Mouse (Mus musculus): ENCODE results near the gene Tbl1xr1.

Tbl1xr1 gene

DNA sequence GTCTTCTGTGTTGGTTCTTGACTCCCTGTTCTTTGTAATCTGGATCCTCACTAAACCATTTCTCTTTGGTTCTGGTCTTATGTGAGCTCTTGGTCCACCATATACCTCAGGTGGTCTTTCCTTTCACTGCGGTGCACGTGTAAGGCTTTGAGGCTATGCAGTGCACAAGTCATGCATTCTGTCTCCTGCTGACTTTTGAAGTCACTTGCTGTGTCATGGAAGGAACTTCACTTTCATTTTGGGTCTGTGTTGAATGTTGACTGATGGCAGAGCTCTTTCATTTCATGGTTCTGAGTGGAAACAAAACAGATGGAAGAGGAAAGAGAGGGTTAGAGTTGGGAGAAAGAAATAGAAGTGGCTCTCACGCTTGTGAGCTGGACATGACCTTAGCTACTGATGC, 13.4 kb downstream of the Tbl1xr1 start:
- peak; percentile 5 for DNase-seq (ENCODE audit: low read depth, low spot score)

DNA sequence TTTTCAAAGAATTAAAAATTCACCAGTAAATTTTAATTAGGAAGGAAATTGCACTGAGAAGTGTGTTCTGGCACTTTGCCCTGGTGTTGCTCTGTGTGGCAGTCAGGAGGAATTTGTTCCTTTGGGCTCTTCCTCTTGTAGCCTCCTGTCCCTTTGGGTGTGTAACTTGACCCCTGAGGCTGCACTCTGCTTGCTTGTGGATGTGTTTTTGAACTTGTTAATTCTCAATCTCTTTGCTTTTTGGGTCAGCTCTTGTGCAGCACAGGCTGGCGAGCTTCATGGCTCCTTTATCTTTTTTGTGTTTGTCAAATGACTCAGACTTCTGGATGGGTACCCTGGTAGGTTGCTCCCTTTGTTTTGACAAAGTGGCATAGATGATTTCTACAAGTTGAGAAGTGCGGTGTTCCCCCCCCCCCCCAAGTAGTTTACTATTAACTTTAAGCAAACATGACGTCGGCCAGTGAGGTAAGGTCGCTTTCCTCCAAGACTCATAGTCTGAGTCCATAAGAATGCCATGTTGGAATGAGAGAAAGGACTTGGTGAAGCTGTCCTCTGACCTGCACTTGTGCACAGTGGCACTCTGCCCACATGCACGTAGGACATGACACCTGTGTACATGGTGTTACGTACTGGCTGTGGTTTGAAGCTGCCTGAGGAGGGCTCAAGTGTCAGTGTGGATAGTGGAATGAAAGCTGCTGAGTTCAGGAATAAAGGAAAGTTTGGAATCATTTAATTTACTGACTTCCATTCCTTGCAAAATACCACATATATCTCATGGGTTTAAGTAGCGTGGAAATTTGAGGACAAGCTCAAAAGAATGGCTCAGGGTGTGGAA, 14.2 kb downstream of the Tbl1xr1 start:
- DNase-seq (ENCODE audit: low read depth, low spot score) = peak; percentile 40

DNA sequence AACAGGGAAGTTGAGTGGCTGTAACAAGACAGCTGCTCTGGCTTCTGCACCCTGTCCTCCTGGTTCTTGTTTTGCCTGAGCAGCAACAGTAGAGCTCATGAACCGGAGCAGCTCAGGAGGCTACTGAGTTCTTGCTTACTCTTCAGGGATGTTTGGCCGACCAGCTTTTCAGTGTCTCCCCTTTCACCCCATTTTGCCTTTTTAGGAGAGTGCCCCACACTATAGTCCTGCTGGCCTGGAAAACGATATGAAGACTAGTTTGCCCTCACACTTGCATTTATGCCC, 14.8 kb downstream of the Tbl1xr1 start:
- DNase-seq (ENCODE audit: low read depth, low spot score) = no peak

DNA sequence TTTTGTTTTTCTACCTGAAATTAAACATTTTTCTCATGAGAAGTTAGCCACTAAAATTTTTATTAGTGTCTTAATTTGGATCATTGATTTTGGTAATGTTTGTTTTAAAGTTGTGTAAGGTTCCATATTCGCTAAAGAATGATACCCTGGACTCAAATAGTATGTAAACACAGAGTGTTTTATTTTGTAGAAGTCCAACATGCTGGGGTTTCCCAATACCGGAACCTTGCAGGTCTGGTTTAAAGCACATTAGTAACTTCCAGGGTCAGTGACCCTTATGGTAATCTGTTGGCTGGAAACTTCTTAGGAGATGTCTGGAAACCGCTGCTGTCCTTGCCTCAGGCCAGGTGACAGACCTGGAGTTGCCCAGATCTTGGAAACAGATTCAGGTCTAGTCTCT, 15.2 kb downstream of the Tbl1xr1 start:
- DNase-seq (ENCODE audit: low read depth, low spot score) = no peak

DNA sequence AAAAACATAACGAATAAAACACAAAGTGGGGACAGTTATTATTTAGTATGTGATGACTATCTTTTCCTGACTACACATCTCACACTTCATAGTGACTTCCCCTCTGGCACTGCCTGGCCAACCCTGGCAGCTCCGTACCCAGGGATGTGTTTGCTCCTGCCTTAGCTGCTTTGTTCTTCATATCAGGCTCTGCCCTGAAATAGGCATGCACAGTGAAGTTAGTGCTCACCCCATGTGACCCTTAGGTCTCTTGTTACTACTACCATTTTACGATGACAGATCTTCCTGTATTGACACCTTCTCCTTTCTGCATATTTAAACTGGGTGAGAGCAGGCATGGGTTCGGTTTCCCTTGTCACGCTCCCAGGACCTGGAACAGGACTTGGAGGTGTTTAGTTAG, 16.3 kb downstream of the Tbl1xr1 start:
- DNase-seq (ENCODE audit: low read depth, low spot score) = no peak

DNA sequence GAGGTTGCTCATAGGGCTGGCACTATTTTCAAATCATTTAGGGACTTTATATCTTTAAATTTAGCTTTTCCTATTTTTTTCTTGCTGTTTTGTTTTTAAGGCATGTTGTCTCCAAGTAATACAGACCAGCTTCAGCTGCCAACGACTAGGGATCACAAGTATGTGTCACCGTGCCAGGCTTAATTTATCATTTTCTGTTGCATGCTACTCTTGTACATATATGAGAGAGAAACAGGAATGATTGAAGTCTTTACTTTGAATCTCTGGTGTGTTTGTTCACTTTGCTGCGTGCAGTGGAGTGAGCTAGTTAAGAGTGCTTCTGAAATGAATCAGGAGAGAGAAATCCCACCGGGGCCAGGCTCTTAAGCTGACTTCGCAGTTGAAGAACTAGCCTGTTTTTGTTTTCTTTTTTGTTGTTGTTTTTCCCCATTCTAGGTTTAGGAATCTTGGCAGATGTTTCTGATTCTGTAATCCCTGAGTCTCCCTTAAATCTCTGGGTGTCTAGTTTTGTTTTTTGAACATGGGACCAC, 27.6 kb downstream of the Tbl1xr1 start:
- DNase-seq (ENCODE audit: low read depth, low spot score) = no peak

DNA sequence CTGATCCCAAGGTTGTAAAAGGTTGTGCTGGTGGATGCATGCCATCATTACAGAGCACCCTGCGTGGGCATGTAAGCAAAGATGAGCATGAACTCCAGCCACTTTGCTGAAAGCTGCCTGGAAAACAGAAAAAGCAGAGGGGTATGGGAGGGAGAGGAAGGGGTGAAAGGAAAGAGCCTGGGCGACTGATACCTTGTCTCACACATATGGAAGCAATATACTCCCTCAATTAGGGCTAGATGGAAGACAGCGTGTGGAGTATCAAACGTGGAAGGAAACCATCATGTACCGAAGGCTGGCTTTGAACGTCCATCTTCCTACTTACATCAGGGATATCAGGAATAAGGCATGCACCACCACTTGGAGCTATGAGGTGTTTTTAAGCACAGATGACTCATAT, 29.0 kb downstream of the Tbl1xr1 start:
- no peak for DNase-seq (ENCODE audit: low read depth, low spot score)

DNA sequence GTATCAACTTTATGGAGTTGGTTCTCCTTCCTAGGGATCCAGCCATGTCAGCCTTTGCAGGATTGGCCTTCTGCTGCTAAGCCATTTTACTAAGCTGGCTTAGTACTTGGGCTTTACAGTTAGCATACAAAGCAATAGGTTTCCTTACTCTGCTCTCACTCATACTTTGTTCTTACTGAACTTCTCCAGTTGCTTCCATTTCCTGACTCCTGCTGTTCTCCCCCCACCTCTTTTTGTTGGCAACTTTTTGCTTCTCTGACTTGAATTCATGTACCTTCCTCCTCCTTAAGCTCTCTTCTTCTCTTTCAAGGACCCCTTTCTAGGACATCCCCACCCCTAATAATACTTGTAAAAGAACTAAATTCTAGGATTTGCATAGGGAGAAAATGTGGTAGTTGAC, 31.6 kb downstream of the Tbl1xr1 start:
- peak; percentile 90 for DNase-seq (ENCODE audit: low read depth, low spot score)

DNA sequence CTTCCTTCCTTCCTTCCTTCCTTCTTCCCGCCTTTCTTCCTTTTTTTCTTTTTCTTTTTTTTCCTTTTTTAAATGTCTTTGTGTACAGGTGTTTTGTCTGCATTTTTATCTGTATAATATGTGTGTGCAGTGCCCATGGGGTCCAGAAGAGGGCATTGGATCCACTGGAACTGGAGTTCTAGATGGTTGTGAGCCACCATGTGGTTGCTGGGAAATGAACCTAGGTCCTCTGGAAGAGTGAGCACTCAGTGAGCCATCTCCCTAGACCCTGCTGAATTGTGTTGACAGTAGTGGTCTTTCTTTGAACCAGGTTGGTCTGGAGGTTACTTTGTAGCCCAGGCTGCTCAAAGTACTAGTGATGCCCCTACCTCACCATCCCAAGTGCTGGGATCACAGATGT, 33.2 kb downstream of the Tbl1xr1 start:
- DNase-seq (ENCODE audit: low read depth, low spot score) = peak; percentile 77

DNA sequence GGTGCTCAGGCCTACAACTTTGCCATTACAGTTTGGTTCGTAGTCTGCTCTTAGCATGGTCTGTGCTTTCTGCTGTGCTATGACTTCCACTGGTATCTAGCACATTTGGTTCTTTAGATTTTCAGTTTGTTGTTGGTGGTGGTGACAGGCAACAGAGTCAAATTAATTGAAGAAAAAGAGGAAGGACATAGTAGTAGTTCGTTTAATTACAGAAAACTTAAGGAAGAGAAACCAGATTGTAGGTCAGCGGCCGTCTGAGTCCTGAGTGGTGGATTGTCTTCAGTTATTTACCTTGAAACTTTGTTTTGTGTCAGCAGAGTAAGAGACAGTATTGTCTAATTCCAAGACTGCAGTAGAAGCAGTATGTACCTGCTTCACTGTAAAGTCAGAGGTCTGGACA, 37.3 kb downstream of the Tbl1xr1 start:
- no peak for DNase-seq (ENCODE audit: low read depth, low spot score)

DNA sequence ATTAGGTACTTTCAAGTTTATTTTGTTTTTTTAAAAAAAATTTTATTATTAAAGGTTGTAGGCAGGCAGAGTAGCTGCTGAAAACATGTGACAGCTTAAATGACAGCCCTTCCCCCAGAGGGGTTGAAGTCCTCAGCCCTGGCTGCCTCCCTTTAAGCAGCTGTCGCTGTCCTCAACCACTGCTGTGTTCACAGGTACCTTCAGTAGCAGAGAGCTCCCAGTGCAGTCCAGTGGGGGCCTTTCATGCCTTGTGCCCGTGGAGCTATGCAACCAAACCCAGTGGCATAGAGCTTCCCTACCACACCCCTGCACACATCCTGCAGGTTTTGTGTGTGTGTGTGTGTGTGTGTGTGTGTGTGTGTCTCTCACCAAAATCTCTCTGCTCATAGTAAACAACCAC, 38.8 kb downstream of the Tbl1xr1 start:
- DNase-seq (ENCODE audit: low read depth, low spot score) = peak; percentile 31

DNA sequence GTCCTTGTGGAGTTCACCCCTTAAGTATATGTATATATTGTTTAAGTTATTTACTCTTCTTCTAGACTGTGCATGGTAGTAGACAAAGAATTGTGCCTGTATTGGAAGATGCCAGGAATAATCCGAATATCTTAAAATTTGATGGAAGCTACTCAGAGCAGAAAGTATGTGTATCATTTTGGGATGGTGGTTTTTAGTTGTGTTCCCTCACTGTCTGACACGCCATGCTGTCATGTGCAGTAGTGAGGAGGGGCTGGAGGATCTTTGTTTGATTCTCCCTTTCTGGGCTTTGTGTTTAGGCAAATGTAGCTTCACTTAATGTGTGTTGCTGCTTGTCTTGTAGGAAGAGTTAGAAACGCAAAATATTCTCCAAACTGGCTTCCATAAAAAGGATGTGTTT, 39.2 kb downstream of the Tbl1xr1 start:
- no peak for DNase-seq (ENCODE audit: low read depth, low spot score)

DNA sequence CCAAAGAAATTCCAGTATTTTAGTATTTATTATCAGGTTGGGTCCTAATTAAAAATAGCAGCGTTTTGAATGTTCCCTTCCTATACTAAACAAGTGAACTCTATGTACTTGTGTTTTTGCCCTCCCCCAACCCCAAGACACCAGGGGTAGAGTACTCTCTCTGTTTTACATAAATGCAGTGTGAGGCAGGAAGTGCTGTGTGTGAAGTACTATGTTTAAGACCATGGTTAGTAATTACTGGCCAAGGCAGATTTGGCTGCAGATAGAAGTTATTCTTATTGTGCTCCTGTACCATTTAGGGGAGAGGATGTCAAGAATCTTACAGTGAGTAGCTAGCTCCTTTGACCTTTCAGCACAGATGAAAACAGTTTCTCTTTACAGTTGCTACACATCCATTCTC, 39.7 kb downstream of the Tbl1xr1 start:
- DNase-seq (ENCODE audit: low read depth, low spot score) = no peak

DNA sequence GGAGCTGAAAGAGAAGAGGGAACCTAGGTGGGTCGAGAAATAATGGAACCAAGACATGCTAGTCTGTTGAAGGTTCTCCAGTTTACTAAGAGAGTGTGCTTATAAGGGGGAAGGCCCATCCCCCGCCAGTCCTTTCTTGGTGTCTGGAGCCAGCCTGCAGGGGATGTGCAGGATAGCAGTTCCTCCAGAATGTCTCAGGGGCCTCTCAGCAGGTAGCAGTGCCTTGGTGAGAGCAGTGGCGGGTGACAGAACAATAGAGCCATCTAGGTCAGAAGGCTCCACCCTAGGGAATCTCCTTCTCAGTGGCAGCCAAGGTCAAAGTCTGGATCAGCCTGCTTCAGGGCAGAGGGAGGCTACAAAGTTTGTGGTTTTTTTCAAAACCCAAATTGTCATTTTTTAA, 45.3 kb downstream of the Tbl1xr1 start:
- DNase-seq (ENCODE audit: low read depth, low spot score) = peak; percentile 97

DNA sequence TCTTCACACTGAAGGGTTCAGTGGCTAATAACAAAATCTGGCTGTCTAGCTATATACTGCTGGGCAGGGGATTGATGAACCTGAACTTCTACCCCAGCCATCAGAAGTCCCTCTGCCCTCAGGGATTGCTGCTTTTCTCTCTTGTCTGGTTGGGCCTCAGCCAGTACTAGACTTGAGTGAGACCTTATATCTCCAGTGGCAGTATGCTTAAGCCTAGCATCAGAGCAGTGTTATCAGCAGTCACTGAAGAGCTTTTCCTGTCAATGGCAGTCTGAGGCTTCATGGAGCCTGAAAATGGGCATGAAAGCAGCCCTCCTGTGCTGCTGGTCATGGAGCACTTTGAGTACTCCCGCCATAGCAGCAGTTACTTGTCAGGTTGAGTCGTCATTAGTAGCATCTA, 46.7 kb downstream of the Tbl1xr1 start:
- no peak for DNase-seq (ENCODE audit: low read depth, low spot score)

DNA sequence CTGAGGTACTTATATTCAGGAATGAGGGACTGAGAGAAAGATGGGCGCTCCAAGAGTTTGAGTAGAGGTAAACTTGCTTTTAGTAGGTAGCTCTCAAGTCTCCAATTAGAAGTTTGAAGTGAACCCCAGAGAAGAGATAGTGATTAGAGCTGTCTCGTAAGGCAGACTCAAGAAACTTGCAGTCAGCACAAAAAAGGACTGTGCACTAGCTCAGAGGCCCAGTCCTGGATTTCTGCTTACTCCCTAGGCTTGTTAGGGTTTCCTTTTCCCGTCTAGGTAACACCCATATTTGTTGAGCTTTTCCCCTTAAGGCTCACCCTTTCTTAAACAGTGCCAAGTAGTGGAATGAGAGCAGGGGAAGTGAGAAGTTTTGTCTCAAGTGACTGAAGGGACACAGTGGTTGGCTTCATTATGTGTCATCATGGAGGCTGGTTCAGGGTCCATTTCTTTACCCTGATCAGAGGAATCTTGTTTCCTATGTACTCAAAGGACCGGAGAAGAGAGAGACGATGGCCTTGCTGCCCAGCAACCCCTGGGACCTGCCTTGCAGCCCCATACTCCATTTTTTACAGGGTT, 49.9 kb downstream of the Tbl1xr1 start:
- no peak for DNase-seq (ENCODE audit: low read depth, low spot score)

DNA sequence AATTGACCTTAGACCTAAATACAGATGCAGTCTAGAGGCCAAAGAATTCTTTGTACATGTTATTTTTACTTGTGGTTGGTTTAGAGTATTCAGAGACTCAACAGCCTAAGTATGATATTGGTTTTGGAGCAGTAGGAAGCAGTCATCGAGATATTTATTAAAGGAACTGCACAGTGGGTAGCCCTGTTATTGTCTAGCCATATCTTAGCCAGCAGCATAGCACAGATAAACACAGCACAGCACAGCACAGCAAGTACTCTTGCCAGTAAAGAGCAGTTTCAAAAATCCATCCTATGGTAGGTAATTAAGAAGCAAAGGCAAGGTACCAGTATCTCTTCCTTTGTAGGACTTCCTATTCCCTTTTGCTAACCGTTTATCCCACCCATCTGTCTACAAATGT, 54.8 kb downstream of the Tbl1xr1 start:
- no peak for DNase-seq (ENCODE audit: low read depth, low spot score)

DNA sequence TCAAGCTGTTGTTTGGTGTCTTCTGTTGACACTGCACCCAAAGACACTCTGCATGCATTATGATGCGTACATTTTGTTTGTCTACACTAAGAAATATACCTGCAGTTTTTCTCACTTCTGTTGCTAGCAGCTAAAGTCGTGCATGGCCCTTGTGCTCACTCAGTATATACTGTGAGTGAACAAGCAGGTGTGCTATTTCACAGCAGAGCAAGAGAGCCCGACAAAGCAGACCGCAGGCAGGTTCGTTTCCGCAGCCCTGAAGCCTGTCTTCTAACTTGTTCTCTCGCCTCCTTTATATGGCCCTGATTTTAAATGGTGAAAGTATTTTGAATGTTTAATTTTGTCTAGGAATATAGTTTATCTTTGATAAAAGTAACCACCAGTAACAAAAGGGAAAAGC, 57.2 kb downstream of the Tbl1xr1 start:
- DNase-seq (ENCODE audit: low read depth, low spot score) = no peak

DNA sequence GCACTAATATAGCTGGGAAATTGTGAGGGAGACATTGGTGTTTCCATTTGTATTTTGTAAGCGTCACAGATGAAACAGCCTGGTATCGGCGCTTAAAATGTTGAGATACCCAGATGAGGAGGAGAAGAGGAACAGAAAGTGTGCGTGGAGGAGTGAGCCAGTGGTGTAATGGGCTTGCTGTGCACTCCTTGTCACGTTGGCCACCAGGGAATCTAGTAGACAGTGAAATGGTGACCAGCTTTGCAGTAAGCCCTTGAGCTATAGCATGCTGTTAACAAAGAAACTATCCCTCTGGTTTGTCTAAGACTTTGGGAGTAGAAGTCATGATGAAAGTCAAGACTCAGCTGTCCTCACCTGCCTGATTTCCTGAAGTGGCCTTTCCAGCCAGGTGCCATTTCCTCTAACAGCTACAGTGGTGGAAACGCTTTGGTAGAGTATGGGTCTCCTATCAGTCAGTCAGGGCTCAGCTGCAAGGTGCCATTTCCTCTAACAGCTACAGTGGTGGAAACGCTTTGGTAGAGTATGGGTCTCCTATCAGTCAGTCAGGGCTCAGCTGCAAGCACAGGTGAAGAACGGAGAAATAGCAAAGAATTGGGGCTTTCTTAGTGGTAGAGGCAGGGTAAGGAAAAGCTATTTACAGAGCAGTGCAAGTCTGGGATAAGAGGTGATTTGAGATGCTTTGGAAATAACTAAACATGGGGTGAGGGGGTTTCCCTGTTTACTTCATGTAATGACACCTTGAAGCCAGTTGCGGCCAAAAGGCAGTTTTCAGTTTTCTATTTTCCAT, 61.5 kb downstream of the Tbl1xr1 start:
- DNase-seq (ENCODE audit: low read depth, low spot score) = no peak

DNA sequence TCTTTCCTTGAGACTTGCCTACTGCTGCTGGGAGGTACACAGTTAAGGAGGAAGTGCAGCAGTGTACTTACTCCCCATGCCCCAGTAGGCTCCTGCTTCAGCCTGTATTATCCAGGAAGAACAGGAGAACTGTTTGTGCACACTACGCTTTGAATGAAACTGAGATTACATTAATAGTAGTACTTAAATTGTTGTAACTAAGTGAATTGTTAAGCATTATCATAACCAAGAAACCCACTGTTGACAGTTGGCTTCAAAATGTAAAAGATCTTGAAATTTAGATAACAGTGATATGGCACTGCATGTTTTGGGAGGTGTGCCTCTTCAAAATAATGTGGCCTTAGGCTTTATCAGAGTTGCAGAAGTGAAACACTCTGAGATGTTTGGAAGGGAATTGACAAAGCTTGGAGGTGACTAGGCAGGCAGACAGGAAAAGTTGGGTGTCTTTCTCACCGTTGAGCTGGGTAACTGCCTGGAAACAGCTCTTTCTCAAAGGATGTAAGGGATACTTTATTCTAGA, 62.2 kb downstream of the Tbl1xr1 start:
- DNase-seq (ENCODE audit: low read depth, low spot score) = no peak

DNA sequence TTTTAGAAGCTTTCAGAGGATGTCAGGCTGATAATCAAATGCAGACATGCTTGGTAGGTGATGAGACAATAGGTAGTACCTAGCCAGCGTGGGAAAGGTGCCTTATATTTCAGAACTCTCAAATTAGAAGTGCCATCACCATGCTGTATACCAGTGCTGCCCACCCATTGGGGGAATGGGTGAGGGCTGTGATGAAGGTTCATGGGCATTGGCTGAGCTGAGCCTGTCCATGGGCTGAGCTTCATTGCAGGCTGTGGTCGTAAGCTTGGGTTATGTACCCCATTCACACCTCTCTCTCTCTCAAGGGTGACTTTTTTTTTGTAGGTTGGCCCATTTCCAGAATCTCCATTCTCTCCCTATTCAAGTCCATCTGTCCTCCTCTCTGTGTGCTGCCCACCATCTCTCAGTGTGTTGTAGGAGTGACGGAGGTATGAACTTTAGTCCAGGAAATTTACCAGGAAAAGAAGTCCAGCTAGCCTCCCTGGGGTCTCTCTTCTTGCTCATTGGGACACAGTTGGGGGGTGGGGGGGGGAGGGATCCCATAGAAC, 63.7 kb downstream of the Tbl1xr1 start:
- DNase-seq (ENCODE audit: low read depth, low spot score) = no peak

Measured in R1 (cell line).